Mouse (Mus musculus) olfactory bulb, adult 2 months (tissue): ENCODE measurements around the gene Esm1.

Experiments used
- CTCF ChIP-seq: fragments of 200-500 bp; IDR thresholded peaks from 2 replicates; pipeline ENCODE4 v1.5.1; 2012; ENCODE audit warnings: low read depth, mild to moderate bottlenecking, low read length, moderate library complexity; ENCODE audit not compliant: insufficient read depth
- POLR2A ChIP-seq: fragments of 200-500 bp; IDR thresholded peaks from 2 replicates; pipeline ENCODE4 v1.6.1; 2012; ENCODE audit warnings: mild to moderate bottlenecking, low read depth, low read length, moderate library complexity; ENCODE audit not compliant: insufficient read depth

- TF ChIP-seq POLR2A (no peak), CTCF (no peak)
Measured at GRCm38 (mm10) chr13:113170256-113170655, 39.2 kb upstream of the Esm1 start.
